Mouse (Mus musculus) C2C12 (cell line): ENCODE results near the gene Ak1. TPM values are rescaled to one million over a fixed set of nuclear protein-coding genes. Genes with fewer than 3 reads are reported as not detected.

Experiments
- H3K27me3 ChIP-seq: one replicate; pipeline ENCODE4 v1.6.1; 2011; ENCODE audit not compliant: control insufficient read depth, insufficient read depth, insufficient read length
- H3K36me3 ChIP-seq: one replicate; pipeline ENCODE4 v1.6.1; 2011; ENCODE audit not compliant: control insufficient read depth, insufficient read depth
- H3K4me3 ChIP-seq: one replicate; pipeline ENCODE4 v1.5.1; 2011; ENCODE audit warnings: mild to moderate bottlenecking, control low read depth; ENCODE audit not compliant: poor library complexity, insufficient read depth, severe bottlenecking
- H3K79me2 ChIP-seq: one replicate; pipeline ENCODE4 v1.6.1; 2011; ENCODE audit not compliant: control insufficient read depth, insufficient read depth
- H3K79me3 ChIP-seq: one replicate; pipeline ENCODE4 v1.6.1; 2011; ENCODE audit warnings: low read depth, control low read depth
- H3ac ChIP-seq: one replicate; pipeline ENCODE3; 2011; ENCODE audit warnings: low read depth; ENCODE audit not compliant: control insufficient read depth, insufficient read length
- CEBPB ChIP-seq: IDR thresholded peaks from one replicate; pipeline ENCODE4 v1.6.1; 2011; ENCODE audit warnings: low read depth, mild to moderate bottlenecking, control low read depth, moderate library complexity
- CTCF ChIP-seq: IDR thresholded peaks from one replicate; pipeline ENCODE4 v1.5.1; 2011; ENCODE audit not compliant: control insufficient read depth, insufficient read depth, insufficient read length
- FOSL1 ChIP-seq: IDR thresholded peaks from one replicate; pipeline ENCODE4 v1.8.0; 2011; ENCODE audit warnings: mild to moderate bottlenecking, low read length; ENCODE audit not compliant: poor library complexity, insufficient read depth, severe bottlenecking
- MAX ChIP-seq: IDR thresholded peaks from one replicate; pipeline ENCODE4 v1.6.1; 2011; ENCODE audit warnings: mild to moderate bottlenecking, control low read depth
- MYOD1 ChIP-seq: IDR thresholded peaks from one replicate; pipeline ENCODE4 v1.6.1; 2011; ENCODE audit warnings: low read depth; ENCODE audit not compliant: control insufficient read depth, insufficient read length
- MYOG ChIP-seq: IDR thresholded peaks from one replicate; pipeline ENCODE4 v1.6.1; 2011; ENCODE audit not compliant: control insufficient read depth, insufficient read length; ENCODE audit errors: extremely low read depth
- USF1 ChIP-seq: IDR thresholded peaks from one replicate; pipeline ENCODE4 v1.6.1; 2011; ENCODE audit warnings: low read depth, mild to moderate bottlenecking, control low read depth, moderate library complexity
- polyA plus RNA-seq: library from polyadenylated mRNA; unstranded; fragments of >200 nt; fragmentation: generic; extraction: Trizol; gene quantifications from one replicate; pipeline ENCODE4 v1.2.1, GENCODE M21; 2012; ENCODE audit warnings: missing spikeins

Gene Ak1
- polyA plus RNA-seq, 1 experiment = 184 TPM

- H3K36me3 ChIP-seq = peaks cover 40% of the 10 kb centered on the region
- peaks cover 53% of the 10 kb centered on the region for H3K79me2 ChIP-seq
- no peak overlapping the region for H3ac ChIP-seq
- TF ChIP-seq CTCF (no peak), FOSL1 (no peak), MAX (no peak), MYOD1 (no peak), MYOG (no peak), CEBPB (no peak), USF1 (no peak)
- no peaks in the 10 kb centered on the region for H3K27me3 ChIP-seq
- H3K79me3 ChIP-seq = peaks cover 17% of the 10 kb centered on the region
- H3K4me3 ChIP-seq = no peak overlapping the region
Measured at GRCm38 (mm10) chr2:32610610-32611229, 10.8 kb upstream of the Ak1 start.

- Histone ChIP-seq H3K79me2 (peaks cover 50% of the 10 kb centered on the region), H3K27me3 (no peaks in the 10 kb centered on the region), H3K79me3 (peaks cover 17% of the 10 kb centered on the region), H3K4me3 (no peak overlapping the region), H3ac (no peak overlapping the region), H3K36me3 (peaks cover 55% of the 10 kb centered on the region)
- no peak for TF ChIP-seq MYOG
Measured at GRCm38 (mm10) chr2:32612274-32612673, 9.3 kb upstream of the Ak1 start.

GRCm38 (mm10) chr2:32617109-32617508 lies 4.4 kb upstream of the Ak1 start:
- H3K36me3 ChIP-seq = peaks cover 62% of the 10 kb centered on the region
- peaks cover 4% of the 10 kb centered on the region for H3K79me2 ChIP-seq
- H3ac ChIP-seq = no peak overlapping the region
- no peak overlapping the region for H3K4me3 ChIP-seq
- TF ChIP-seq MYOG (no peak), CEBPB (no peak), USF1 (no peak), MYOD1 (no peak), MAX (no peak), CTCF (no peak), FOSL1 (no peak)
- H3K27me3 ChIP-seq = no peaks in the 10 kb centered on the region
- H3K79me3 ChIP-seq = peaks cover 1% of the 10 kb centered on the region

- H3K4me3 ChIP-seq = no peak overlapping the region
- H3K79me3 ChIP-seq = no peaks in the 10 kb centered on the region
- H3K79me2 ChIP-seq = no peaks in the 10 kb centered on the region
- TF ChIP-seq FOSL1 (no peak), USF1 (no peak), MAX (no peak), CTCF (no peak), MYOG (no peak), MYOD1 (no peak), CEBPB (no peak)
- peaks cover 57% of the 10 kb centered on the region for H3K36me3 ChIP-seq
- no peak overlapping the region for H3ac ChIP-seq
- H3K27me3 ChIP-seq = no peaks in the 10 kb centered on the region
Measured at GRCm38 (mm10) chr2:32617601-32618000, 4.0 kb upstream of the Ak1 start.

- peaks cover 53% of the 10 kb centered on the region for H3K36me3 ChIP-seq
- no peak overlapping the region for H3ac ChIP-seq
- H3K27me3 ChIP-seq = no peaks in the 10 kb centered on the region
- TF ChIP-seq MYOD1 (peak; percentile 31), FOSL1 (no peak)
- H3K4me3 ChIP-seq = no peak overlapping the region
- no peaks in the 10 kb centered on the region for H3K79me3 ChIP-seq
- H3K79me2 ChIP-seq = no peaks in the 10 kb centered on the region
Measured at GRCm38 (mm10) chr2:32618051-32618450, 3.5 kb upstream of the Ak1 start.

DNA sequence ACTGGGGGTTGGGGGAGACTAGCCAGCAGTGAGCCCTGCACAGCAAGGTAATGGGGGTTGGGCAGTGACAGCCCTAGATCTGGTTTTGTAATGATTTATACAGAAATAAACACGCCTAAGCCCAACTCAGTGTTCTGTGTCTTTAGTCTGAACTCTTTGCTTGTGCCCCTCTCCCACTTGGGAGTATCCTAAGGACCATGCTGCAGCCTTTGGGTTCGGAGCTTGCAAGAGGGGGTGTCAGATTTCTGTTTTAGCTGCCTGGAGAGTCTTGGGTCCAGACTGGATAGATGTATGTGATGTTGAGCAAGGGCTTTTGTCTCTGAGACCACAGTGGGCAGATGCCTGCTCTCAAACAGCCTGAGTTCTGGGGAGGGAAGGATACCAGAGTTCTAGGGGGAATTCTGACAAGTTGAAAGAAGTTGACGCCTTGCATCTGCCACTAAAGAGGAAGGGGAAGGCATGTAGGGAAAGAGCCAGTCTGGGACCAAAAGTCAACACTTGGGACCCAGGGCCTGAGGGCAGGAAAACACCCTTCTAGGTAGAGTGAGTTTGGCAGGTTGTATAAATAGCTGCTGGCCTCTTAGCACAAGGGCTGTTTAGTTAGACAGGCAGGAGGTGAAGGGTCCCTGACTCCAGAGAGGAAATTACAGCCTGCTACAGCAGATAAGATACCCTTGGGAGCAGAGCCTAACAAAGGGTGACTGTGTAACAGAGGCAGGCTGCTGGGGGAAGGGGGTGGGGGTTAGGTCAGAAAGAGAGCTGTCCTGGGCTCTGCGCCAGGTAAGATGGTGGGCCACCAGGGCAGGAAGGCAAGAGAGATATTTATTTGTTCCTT lies 659 bp upstream of the Ak1 start:
- H3K79me2 ChIP-seq = no peaks in the 10 kb centered on the region
- TF ChIP-seq CEBPB (peak; percentile 6), MAX (no peak)
- peak overlapping the region; percentile 13 for H3ac ChIP-seq
- H3K79me3 ChIP-seq = no peaks in the 10 kb centered on the region
- H3K36me3 ChIP-seq = peaks cover 28% of the 10 kb centered on the region
- H3K27me3 ChIP-seq = no peaks in the 10 kb centered on the region
- H3K4me3 ChIP-seq = no peak overlapping the region
